Comparison of ENCODE assay signal across 8 mouse cellular contexts in the genomic region with DNA sequence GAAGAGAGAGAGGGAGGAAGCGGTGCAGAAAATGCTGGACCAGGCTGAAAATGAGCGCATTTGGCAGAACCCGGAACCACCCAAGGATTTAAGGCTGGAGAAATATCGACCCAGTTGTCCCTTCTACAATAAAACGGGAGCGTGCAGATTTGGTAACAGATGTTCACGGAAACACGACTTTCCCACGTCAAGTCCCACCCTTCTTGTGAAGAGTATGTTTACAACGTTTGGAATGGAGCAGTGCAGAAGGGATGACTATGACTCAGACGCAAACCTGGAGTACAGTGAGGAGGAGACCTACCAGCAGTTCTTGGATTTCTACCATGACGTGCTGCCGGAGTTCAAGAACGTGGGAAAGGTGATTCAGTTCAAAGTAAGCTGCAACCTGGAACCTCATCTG. TPM values are rescaled to one million over a fixed set of nuclear protein-coding genes. Genes with fewer than 3 reads are reported as not detected.
DNase-seq lines count a peak whose midpoint lies in the region; ATAC-seq and TF ChIP-seq lines count a peak whose summit lies in the region.

No protein-coding gene starts in this region.

- no peak for TF ChIP-seq CTCF in spleen, adult 2 months (IDR thresholded peaks at IDR 0.05; ENCODE audit: extremely low read depth, insufficient read depth, insufficient read length, insufficient replicate concordance)

- peak overlapping the region; percentile 62 for H3K4me2 ChIP-seq in neural tube, embryonic 12.5 days (replicated peaks)

- DNase-seq in CD4-positive, CD25-positive, alpha-beta regulatory T cell, adult 2 months (ENCODE audit: low read depth, low spot score), result peak; percentile 20
- DNase-seq in spleen, adult 2 months (ENCODE audit: low read depth in 1 of 2, low spot score in 2 of 2), result no peak
- no peak for DNase-seq in spleen, postnatal 14 days (ENCODE audit: low spot score in 2 of 2)
- DNase-seq in limb, embryonic 10.5 days (ENCODE audit: low spot score), result no peak
- DNase-seq in adrenal gland, adult 18-20 months (ENCODE audit: low spot score in 2 of 2), result no peak
- no peak for DNase-seq in layer of hippocampus, adult 11-12 months (ENCODE audit: low spot score)

- TF ChIP-seq POLR2A in spleen, adult 2 months (IDR thresholded peaks at IDR 0.05; ENCODE audit: low read depth, low read length), result no peak

- H3K27ac ChIP-seq in spleen, adult 2 months (ENCODE audit: insufficient read depth, low read length), result no peak overlapping the region
- H3K27ac ChIP-seq in limb, embryonic 10.5 days, result peak overlapping the region; percentile 79
- H3K27ac ChIP-seq in neural tube, embryonic 12.5 days, result no peak overlapping the region

- no peak for ATAC-seq in CD4-positive, CD25-positive, alpha-beta regulatory T cell, adult 4 months
- no peak for ATAC-seq in neural tube, embryonic 12.5 days (ENCODE audit: low FRiP score, low read depth)

- H3K27me3 ChIP-seq in spleen, adult 2 months (ENCODE audit: control insufficient read depth, insufficient read depth, low read length), result no peaks in the 10 kb centered on the region
- H3K27me3 ChIP-seq in limb, embryonic 10.5 days (ENCODE audit: low read depth, poor library complexity, severe bottlenecking), result no peaks in the 10 kb centered on the region
- H3K27me3 ChIP-seq in neural tube, embryonic 12.5 days (replicated peaks), result no peaks in the 10 kb centered on the region

- peak overlapping the region; percentile 53 for H3K9ac ChIP-seq in neural tube, embryonic 12.5 days

- H3K4me3 ChIP-seq in spleen, adult 2 months (ENCODE audit: extremely low read depth, insufficient read depth, insufficient read length), result peak overlapping the region; percentile 71
- peak overlapping the region; percentile 61 for H3K4me3 ChIP-seq in limb, embryonic 10.5 days
- peak overlapping the region; percentile 44 for H3K4me3 ChIP-seq in neural tube, embryonic 12.5 days

- peaks cover 17% of the 10 kb centered on the region for H3K9me3 ChIP-seq in limb, embryonic 10.5 days (replicated peaks)
- peaks cover 19% of the 10 kb centered on the region; the same call in 1 of the 2 replicates for H3K9me3 ChIP-seq in neural tube, embryonic 12.5 days

- H3K4me1 ChIP-seq in spleen, adult 2 months (ENCODE audit: control insufficient read depth, insufficient read depth, insufficient read length), result 0 out of 2 replicates have a peak, but pooled peaks cover 3% of the 10 kb centered on the region
- H3K4me1 ChIP-seq in limb, embryonic 10.5 days, result peaks cover 18% of the 10 kb centered on the region
- H3K4me1 ChIP-seq in neural tube, embryonic 12.5 days, result peaks cover 18% of the 10 kb centered on the region

- no peaks in the 10 kb centered on the region; the same call in 1 of the 2 replicates for H3K36me3 ChIP-seq in spleen, adult 2 months (ENCODE audit: control insufficient read depth, insufficient read depth, low read length)
- H3K36me3 ChIP-seq in limb, embryonic 10.5 days, result peaks cover 66% of the 10 kb centered on the region
- H3K36me3 ChIP-seq in neural tube, embryonic 12.5 days, result peaks cover 27% of the 10 kb centered on the region

- WGBS in spleen, adult 2 months, result 54% methylated on average over 14 of the region's 14 CpGs
- 48% methylated on average over 14 of the region's 14 CpGs for WGBS in limb, embryonic 10.5 days
- WGBS in neural tube, embryonic 12.5 days, result 49% methylated on average over 14 of the region's 14 CpGs

RNA-seq across cellular contexts. Expression of a gene that starts 1.8 kb away (rescaled TPM):
- polyA plus RNA-seq in CD4-positive, CD25-positive, alpha-beta regulatory T cell, adult 4 months (2017; shearing (Covaris generic)), result 10 to 100 TPM in 1 of 2 experiments, 1 to 10 TPM in 1; 8.2 to 10.2 TPM
- polyA plus RNA-seq in spleen, adult 2 months (2012; rRNA removed), result 4.8 and 5.4 TPM in 2 replicates
- 2.2 and 2.4 TPM in 2 replicates for polyA plus RNA-seq in limb, embryonic 10.5 days (2016; fragmentation: Nextera tagmentation; extraction: Ambion mirVana)
- polyA plus RNA-seq in neural tube, embryonic 12.5 days (2016; fragmentation: Nextera tagmentation; extraction: Ambion mirVana), result 4.6 and 6.3 TPM in 2 replicates
- 10 to 100 TPM; 36.6 to 46.3 TPM for total RNA-seq in adrenal gland, adult 18-20 months (2021)

RNA-seq across cellular contexts. Expression of a gene that starts 8.3 kb away (rescaled TPM):
- 10 to 100 TPM; 25.1 to 38.5 TPM for polyA plus RNA-seq in CD4-positive, CD25-positive, alpha-beta regulatory T cell, adult 4 months (2017; shearing (Covaris generic))
- 0.05 TPM in 1 of 2 replicates, not detected in the other for polyA plus RNA-seq in spleen, adult 2 months (2012; rRNA removed)
- polyA plus RNA-seq in limb, embryonic 10.5 days (2016; fragmentation: Nextera tagmentation; extraction: Ambion mirVana), result 4.1 and 5.2 TPM in 2 replicates
- polyA plus RNA-seq in neural tube, embryonic 12.5 days (2016; fragmentation: Nextera tagmentation; extraction: Ambion mirVana), result 5.6 and 6.2 TPM in 2 replicates
- total RNA-seq in adrenal gland, adult 18-20 months (2021), result 10 to 100 TPM; 23.9 to 39.5 TPM

RNA-seq across cellular contexts. Expression of a gene that starts 8.6 kb away (rescaled TPM):
- polyA plus RNA-seq in CD4-positive, CD25-positive, alpha-beta regulatory T cell, adult 4 months (2017; shearing (Covaris generic)), result 10 to 100 TPM; 78.2 to 81.2 TPM
- polyA plus RNA-seq in spleen, adult 2 months (2012; rRNA removed), result 4.2 and 5.4 TPM in 2 replicates
- polyA plus RNA-seq in limb, embryonic 10.5 days (2016; fragmentation: Nextera tagmentation; extraction: Ambion mirVana), result 376 and 399 TPM in 2 replicates
- 302 and 325 TPM in 2 replicates for polyA plus RNA-seq in neural tube, embryonic 12.5 days (2016; fragmentation: Nextera tagmentation; extraction: Ambion mirVana)
- 100 to 1,000 TPM in 1 of 2 experiments, 10 to 100 TPM in 1; 93.8 to 103 TPM for total RNA-seq in adrenal gland, adult 18-20 months (2021)

RNA-seq across cellular contexts. Expression of a gene that starts 16.7 kb away (rescaled TPM):
- 100 to 1,000 TPM; 181 to 233 TPM for polyA plus RNA-seq in CD4-positive, CD25-positive, alpha-beta regulatory T cell, adult 4 months (2017; shearing (Covaris generic))
- polyA plus RNA-seq in spleen, adult 2 months (2012; rRNA removed), result 155 and 159 TPM in 2 replicates
- 402 and 453 TPM in 2 replicates for polyA plus RNA-seq in limb, embryonic 10.5 days (2016; fragmentation: Nextera tagmentation; extraction: Ambion mirVana)
- polyA plus RNA-seq in neural tube, embryonic 12.5 days (2016; fragmentation: Nextera tagmentation; extraction: Ambion mirVana), result 346 and 347 TPM in 2 replicates
- 100 to 1,000 TPM; 218 to 285 TPM for total RNA-seq in adrenal gland, adult 18-20 months (2021)

RNA-seq across cellular contexts. Expression of a gene that starts 33.7 kb away (rescaled TPM):
- polyA plus RNA-seq in CD4-positive, CD25-positive, alpha-beta regulatory T cell, adult 4 months (2017; shearing (Covaris generic)), result 1 to 10 TPM; 3.1 to 3.8 TPM
- 0.20 and 0.41 TPM in 2 replicates for polyA plus RNA-seq in spleen, adult 2 months (2012; rRNA removed)
- 0.78 and 1.6 TPM in 2 replicates for polyA plus RNA-seq in limb, embryonic 10.5 days (2016; fragmentation: Nextera tagmentation; extraction: Ambion mirVana)
- 3.3 and 4.8 TPM in 2 replicates for polyA plus RNA-seq in neural tube, embryonic 12.5 days (2016; fragmentation: Nextera tagmentation; extraction: Ambion mirVana)
- total RNA-seq in adrenal gland, adult 18-20 months (2021), result 10 to 100 TPM; 30.2 to 46.8 TPM

Comparison
In these comparisons a context has a peak if more than half of its experiments do, and no peak if none do; other contexts are left out.
1. RNA of a gene that starts 8.6 kb away (polyA plus RNA-seq): 376 to 399 TPM in limb, embryonic 10.5 days, 302 to 325 TPM in neural tube, embryonic 12.5 days and 78.2 to 81.2 TPM in CD4-positive, CD25-positive, alpha-beta regulatory T cell, adult 4 months; 4.2 to 5.4 TPM in spleen, adult 2 months; every median in the first group is over 10 times any median in the second.
2. Peak in every context shown above with its lines, with median percentiles within 50 percentile points of each other: H3K4me3 ChIP-seq.